Mouse (Mus musculus): ENCODE data around the gene Peak1.

GRCm38 (mm10) chr9:56414322-56414721, 3.5 kb downstream of the Peak1 start:
- TF ChIP-seq POLR2A (IDR thresholded peaks at IDR 0.05; ENCODE audit: low read depth, low read length) (no peak), CTCF (IDR thresholded peaks at IDR 0.05; ENCODE audit: borderline replicate concordance, insufficient read depth, low read length) (no peak)

Data from embryonic fibroblast, embryonic 13.5 days (primary cell).